Mouse (Mus musculus): ENCODE data around the gene Msmo1.

GRCm38 (mm10) chr8:64726190-64726695, 7.3 kb downstream of the Msmo1 start:
- TF ChIP-seq GATA1 (IDR thresholded peaks at IDR 0.05; ENCODE audit: low read length) (no peak), TAL1 (IDR thresholded peaks at IDR 0.05; ENCODE audit: low read length) (no peak)

All from erythroblast, embryonic 14.5 days (primary cell).